Mouse (Mus musculus) cerebellum, postnatal 10 days (tissue): ENCODE measurements around the gene Baiap2l1.
A peak's percentile ranks its signal among the peaks of the same experiment; 100 is the strongest.

ENCODE experiments used
- DNase-seq, 2 experiments: peaks; one replicate each; pipeline ENCODE4 v3.0.0; 2021; ENCODE audit warnings: mixed read lengths in 2 of 2

Gene Baiap2l1

DNA sequence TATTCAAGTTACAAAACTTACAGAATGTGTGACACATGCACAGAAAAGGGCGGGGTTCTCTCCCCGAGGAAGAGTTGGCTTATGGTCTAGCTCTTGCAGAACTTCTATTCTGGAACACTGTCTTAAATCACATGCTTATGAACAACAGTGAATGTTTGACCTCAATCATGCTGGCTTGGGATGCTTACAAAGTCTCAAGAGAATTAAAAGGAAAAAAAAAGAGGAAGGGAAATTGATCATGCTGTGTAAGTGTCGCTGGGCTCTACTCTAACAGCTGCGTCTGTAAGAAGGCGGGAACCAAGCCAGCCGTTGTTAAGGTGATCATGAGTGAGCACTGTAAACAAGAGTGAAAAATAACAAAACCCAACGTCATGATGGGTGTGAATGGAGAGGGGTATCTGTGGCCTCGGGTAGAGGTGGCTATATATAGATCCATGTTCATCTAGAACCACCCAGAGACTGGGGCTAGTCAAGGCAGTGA lies 74.3 kb downstream of the Baiap2l1 start:
- DNase-seq: no peak

GRCm38 (mm10) chr5:144282470-144283260 lies 75.2 kb downstream of the Baiap2l1 start:
- DNase-seq: peak; percentile 57 to 62

- no peak for DNase-seq
Measured at GRCm38 (mm10) chr5:144279926-144280325, 78.0 kb downstream of the Baiap2l1 start.

GRCm38 (mm10) chr5:144279081-144279541 lies 78.8 kb downstream of the Baiap2l1 start:
- no peak for DNase-seq

DNA sequence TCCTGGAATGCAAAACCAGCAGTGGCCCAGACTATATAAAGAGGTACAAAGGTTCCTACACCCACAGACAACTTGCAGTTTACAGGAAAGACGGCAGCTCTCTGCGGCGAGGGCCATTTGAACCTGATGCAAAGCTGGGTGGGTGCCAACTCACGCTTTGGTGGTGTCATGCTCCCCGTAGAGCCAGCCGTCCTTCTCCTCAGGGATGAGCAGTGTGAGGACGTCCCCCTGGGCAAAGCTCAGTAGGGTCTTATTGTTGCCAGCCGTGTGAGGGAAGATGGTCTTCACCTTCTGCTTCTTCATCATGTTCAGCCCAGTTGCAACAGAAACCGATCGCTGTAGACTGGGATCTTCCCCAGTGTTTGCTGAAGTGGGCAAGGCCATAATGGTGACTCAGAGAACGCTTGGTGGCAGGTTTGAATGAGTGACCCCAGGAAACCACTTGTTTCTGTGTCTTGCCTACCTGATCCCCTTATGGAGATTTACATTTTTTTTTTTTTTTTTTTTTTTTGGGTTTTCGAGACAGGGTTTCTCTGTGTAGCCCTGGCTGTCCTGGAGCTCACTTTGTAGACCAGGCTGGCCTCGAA lies 79.4 kb downstream of the Baiap2l1 start:
- DNase-seq: peak in 1 of 2 experiments; percentile 21

DNA sequence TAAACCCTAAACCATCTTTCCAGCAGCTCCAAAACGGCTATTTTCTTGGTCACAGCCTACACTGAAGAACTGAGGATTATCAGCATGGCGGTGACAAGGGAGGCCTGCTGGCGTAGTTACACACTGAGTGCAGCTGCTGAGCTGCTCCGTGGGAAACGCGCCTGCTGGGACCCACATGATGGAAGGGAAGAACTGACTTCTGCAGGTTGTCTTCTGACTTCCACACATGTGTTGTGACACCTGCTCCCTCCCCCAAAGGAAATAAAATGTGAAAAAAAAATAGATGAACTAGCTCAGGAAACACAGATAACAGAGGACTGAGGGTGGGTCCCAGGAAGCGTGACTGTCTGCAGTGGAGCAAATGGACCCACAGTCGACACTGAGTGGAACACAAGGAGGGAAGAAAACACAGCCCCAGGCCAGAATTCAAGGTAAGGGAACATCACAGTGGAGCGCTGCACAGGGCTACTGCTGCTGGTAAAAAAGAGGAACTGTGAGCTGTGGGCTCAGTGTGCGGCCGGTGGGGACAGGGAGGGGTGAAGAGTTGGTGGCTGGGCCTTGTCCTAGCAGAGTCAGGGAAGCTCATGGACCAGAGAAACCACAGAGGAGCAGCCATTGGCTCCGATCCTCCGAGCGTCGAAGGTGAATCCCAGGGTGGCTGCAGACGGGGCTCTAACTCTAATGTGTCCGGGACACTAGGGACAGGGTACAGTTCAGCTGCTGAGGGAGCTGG lies 80.8 kb downstream of the Baiap2l1 start:
- no peak for DNase-seq

- no peak for DNase-seq
Measured at GRCm38 (mm10) chr5:144274904-144275303, 83.0 kb downstream of the Baiap2l1 start.

- DNase-seq: no peak
Measured at GRCm38 (mm10) chr5:144271772-144272171, 86.1 kb downstream of the Baiap2l1 start.

GRCm38 (mm10) chr5:144271118-144271517 lies 86.8 kb downstream of the Baiap2l1 start:
- no peak for DNase-seq

GRCm38 (mm10) chr5:144270420-144270819 lies 87.5 kb downstream of the Baiap2l1 start:
- no peak for DNase-seq

GRCm38 (mm10) chr5:144269926-144270325 lies 88.0 kb downstream of the Baiap2l1 start:
- DNase-seq: no peak

DNA sequence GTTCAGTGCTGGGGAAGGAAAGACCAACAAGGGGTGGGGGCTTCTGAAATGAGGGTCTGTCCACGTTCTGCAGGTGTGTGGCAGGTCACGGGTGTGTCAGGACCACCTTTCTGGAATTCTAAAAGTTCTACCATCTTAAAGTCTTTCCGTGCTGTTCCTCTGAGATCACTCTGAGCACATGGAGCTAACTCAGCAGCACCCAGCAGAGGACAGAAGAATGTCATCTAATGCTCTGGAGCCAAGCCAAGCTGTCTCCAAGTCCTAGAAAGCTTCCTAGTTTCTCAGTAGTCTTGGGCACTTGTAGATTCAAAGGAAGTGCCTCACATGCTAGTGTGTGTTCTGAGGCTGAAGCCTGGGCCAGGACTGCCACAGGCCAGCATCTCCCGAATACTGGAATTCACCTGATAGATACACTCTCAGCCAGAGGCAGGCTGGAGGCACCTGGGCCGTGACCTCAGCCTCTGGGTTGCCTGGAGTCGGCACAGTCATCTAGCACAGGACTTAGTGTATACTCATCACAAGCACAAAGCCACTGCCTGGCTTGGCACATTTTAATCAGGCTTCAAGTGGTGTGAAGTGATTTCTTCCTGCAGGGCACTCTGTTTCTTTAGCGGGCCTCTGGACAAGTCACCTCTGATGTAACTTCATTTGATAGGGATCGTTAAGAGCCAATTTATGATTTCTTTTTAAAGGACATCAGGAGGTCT lies 90.2 kb downstream of the Baiap2l1 start:
- DNase-seq: peak; percentile 71 to 79

DNA sequence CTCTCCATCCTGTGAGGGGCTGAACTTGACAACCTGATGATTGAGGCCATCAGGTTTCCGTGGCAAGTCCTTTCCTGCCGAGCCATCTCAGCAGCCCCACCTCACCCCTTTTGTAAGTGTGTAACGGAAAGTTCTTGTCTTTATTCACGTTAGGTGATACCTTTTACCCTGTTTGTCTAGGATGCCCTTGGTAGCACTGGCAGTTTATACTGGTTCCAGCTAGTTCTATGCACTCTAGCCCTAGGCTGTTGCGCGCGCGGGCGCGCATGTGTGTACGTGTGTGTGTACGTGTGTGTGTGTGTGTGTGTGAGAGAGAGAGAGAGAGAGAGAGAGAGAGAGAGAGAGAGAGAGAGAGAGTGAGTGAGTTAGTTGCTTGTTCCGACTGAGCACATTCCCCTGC lies 94.4 kb downstream of the Baiap2l1 start:
- DNase-seq: no peak

- DNase-seq: no peak
Measured at GRCm38 (mm10) chr5:144263082-144263481, 94.8 kb downstream of the Baiap2l1 start.

DNA sequence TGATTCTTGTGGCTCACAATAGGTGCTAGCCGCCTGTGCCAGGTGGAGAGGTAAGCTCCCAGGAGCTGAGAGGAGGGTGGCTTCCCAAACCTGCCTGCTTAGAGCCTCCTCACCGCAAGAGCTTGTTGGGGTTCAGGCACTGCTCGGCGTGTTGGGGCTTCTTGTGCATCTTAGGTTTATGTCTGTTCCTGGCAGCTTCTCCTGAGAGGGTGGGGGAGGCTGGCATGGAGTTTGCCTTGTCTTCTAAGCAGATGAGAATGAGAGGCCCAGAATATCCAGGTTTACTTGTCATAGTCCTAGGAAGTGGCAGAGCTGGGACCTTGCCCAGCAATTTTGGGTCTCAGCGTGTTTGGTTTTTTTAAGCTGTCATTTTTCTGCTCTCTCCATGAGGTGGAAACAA lies 96.1 kb downstream of the Baiap2l1 start:
- no peak for DNase-seq

- no peak for DNase-seq
Measured at GRCm38 (mm10) chr5:144261309-144261708, 96.6 kb downstream of the Baiap2l1 start.

DNA sequence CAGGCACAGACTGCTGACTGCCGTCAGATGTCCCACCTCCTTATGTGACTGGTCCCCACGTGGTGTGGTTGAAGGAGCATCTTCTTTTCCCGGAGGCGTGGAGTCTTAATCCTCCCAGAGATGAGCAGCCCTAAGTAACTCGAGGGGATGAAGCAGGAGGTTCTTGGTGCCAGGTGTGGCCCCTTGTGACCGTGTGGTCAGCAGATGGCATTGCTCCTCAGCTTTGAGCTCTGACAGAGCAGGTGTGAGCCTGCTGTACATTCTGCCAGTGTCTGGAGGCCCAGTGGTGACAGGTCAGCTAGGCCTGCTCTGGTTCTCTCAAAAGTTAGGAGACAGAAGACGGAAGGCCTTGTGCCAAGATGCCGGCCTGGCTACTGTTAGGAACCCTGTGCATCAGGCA lies 97.4 kb downstream of the Baiap2l1 start:
- no peak for DNase-seq

DNA sequence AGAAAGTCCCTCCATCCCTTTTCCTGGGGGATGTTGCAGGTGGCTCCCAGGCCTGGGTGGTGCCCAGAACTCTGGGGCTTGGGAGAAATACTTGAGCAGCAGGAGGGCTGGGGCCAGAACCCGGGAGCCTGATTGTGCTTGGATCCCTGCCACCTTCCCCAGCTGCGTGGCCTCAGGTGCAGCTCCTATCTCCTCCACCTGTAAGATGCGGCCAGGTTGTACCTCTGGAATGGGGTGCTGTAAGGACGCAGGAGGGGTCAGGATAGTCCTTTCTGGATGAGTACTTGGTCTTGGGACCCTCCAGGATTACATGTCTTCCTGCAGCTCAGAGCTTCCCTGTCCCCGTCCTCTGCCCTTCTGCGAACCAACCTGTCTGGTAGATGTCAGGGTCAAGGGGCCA lies 98.7 kb downstream of the Baiap2l1 start:
- DNase-seq: no peak

DNA sequence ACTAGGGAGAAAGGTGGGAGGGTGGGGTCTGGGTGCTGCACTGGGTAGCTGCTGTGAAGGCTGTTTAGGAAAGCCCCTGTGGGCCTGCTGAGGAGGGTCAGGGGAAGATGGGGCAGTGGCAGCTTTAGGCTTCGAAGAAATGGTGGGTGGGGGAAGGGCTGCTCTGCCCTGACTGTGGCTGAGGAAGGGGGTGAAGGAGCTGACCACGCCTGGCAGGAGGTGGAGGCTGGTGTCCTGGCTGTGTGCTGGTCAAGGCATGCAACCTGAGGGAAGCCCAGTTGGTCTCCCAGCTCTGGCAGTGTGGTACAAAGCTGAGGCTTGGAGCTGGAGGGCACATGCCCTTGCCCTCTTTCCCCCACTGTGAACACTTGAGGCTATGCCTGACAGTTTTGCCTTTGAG lies 99.2 kb downstream of the Baiap2l1 start:
- no peak for DNase-seq

GRCm38 (mm10) chr5:144258131-144258611 lies 99.7 kb downstream of the Baiap2l1 start:
- DNase-seq: peak; percentile 68 to 70

- no peak for DNase-seq
Measured at GRCm38 (mm10) chr5:144257451-144258110, 100.3 kb downstream of the Baiap2l1 start.

DNA sequence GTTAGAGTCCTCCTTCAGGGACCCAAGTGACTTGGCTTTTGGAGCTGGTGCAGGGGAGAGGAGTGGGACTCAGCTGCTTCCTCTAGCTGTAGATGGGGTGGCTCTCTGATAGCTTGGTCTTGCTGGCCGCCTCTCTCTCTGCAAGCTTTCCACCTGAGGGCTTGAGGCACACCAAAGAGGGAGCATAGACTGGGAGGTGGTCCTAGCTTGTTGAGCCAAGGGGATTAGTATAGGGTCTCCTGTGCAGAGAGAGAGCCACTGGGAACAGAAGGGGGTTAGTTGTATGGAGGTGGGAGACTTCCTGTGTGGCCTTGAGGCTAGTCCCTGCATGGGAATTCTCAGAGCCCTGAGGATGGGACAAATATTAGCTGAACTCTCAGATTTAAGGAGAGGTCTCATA lies 101.0 kb downstream of the Baiap2l1 start:
- no peak for DNase-seq
